Mouse (Mus musculus) intestine, embryonic 15.5 days (tissue): Measurements from ENCODE around the gene Nrm. TPM values are rescaled to one million over a fixed set of nuclear protein-coding genes. Genes with fewer than 3 reads are reported as not detected.

ENCODE experiments used
- ATAC-seq: fragments of 200-750 bp; cut with Nextera tagmentation; 2 replicates; pipeline ENCODE4 v1.8.0; 2017; ENCODE audit warnings: moderate TSS enrichment, moderate library complexity
- H3K27ac ChIP-seq: fragments of 300-500 bp; sonication (generic); 2 replicates; pipeline ENCODE4 v1.5.1; 2015; ENCODE audit warnings: mild to moderate bottlenecking, inconsistent platforms
- H3K27me3 ChIP-seq: fragments of 300-500 bp; sonication (generic); replicated peaks from 2 replicates; pipeline ENCODE4 v1.6.1; 2015; ENCODE audit warnings: inconsistent platforms
- H3K36me3 ChIP-seq: fragments of 300-500 bp; sonication (generic); 2 replicates; pipeline ENCODE4 v1.6.1; 2015; ENCODE audit warnings: inconsistent platforms
- H3K4me1 ChIP-seq: fragments of 300-500 bp; sonication (generic); replicated peaks from 2 replicates; pipeline ENCODE4 v1.6.1; 2015; ENCODE audit warnings: inconsistent platforms
- H3K4me2 ChIP-seq: fragments of 300-500 bp; sonication (generic); replicated peaks from 2 replicates; pipeline ENCODE4 v1.6.1; 2015; ENCODE audit warnings: mild to moderate bottlenecking, inconsistent platforms
- H3K4me3 ChIP-seq: fragments of 300-500 bp; sonication (generic); replicated peaks from 2 replicates; pipeline ENCODE4 v1.5.1; 2015; ENCODE audit warnings: inconsistent platforms
- H3K9ac ChIP-seq: fragments of 300-500 bp; sonication (generic); 2 replicates; pipeline ENCODE4 v1.6.1; 2015; ENCODE audit warnings: inconsistent platforms
- H3K9me3 ChIP-seq: fragments of 300-500 bp; sonication (generic); 2 replicates; pipeline ENCODE4 v1.6.1; 2016; ENCODE audit warnings: inconsistent platforms
- WGBS: fragments of 180-500 bp; shearing (Covaris S2); methylation state at CpG from one replicate; pipeline ENCODE4 v1.1.7; 2015; 5-methylcytosine and 5-hydroxymethylcytosine counted together
- polyA plus RNA-seq: library from polyadenylated mRNA; unstranded; fragments of >200 nt; fragmentation: Nextera tagmentation; extraction: Ambion mirVana; gene quantifications from 2 replicates; pipeline ENCODE4 v1.2.1, GENCODE M21; 2015

Gene Nrm
- polyA plus RNA-seq, 1 experiment from 2014 or later = 48.5 TPM

- no peak for ATAC-seq
- no peak overlapping the region for H3K4me2 ChIP-seq
- no peak overlapping the region for H3K9ac ChIP-seq
- no peaks in the 10 kb centered on the region for H3K27me3 ChIP-seq
- peaks cover 18% of the 10 kb centered on the region for H3K36me3 ChIP-seq
- H3K27ac ChIP-seq = no peak overlapping the region
- WGBS = 88% methylated on average over 9 of the region's 9 CpGs
- H3K4me1 ChIP-seq = no peaks in the 10 kb centered on the region; the same call in 1 of the 2 replicates
- H3K9me3 ChIP-seq = no peaks in the 10 kb centered on the region
- no peak overlapping the region for H3K4me3 ChIP-seq
These were observed 42.3 kb downstream of the Nrm start for GRCm38 (mm10) chr17:35903343-35903991.

- H3K9ac ChIP-seq = no peak overlapping the region; the same call in 1 of the 2 replicates
- peaks cover 5% of the 10 kb centered on the region for H3K4me1 ChIP-seq
- no peak for ATAC-seq
- H3K4me2 ChIP-seq = no peak overlapping the region
- no peak overlapping the region for H3K4me3 ChIP-seq
- H3K27ac ChIP-seq = no peak overlapping the region
- H3K36me3 ChIP-seq = peaks cover 18% of the 10 kb centered on the region
- no peaks in the 10 kb centered on the region for H3K27me3 ChIP-seq
- WGBS = 84% methylated on average over 4 of the region's 4 CpGs
- no peaks in the 10 kb centered on the region for H3K9me3 ChIP-seq
These were observed 42.9 kb downstream of the Nrm start for GRCm38 (mm10) chr17:35903992-35904355.

GRCm38 (mm10) chr17:35905587-35905986 is 44.5 kb downstream of the Nrm start:
- no peak overlapping the region for H3K9ac ChIP-seq
- no peak overlapping the region for H3K4me3 ChIP-seq
- peaks cover 13% of the 10 kb centered on the region for H3K4me1 ChIP-seq
- no peaks in the 10 kb centered on the region for H3K27me3 ChIP-seq
- peaks cover 18% of the 10 kb centered on the region for H3K36me3 ChIP-seq
- no peak overlapping the region for H3K27ac ChIP-seq
- no peak for ATAC-seq
- WGBS = 96% methylated on average over 1 of the region's 1 CpGs
- no peaks in the 10 kb centered on the region for H3K9me3 ChIP-seq
- H3K4me2 ChIP-seq = no peak overlapping the region

- H3K36me3 ChIP-seq = peaks cover 17% of the 10 kb centered on the region
- H3K9me3 ChIP-seq = no peaks in the 10 kb centered on the region
- H3K27me3 ChIP-seq = no peaks in the 10 kb centered on the region
- no peak overlapping the region for H3K27ac ChIP-seq
- peaks cover 13% of the 10 kb centered on the region for H3K4me1 ChIP-seq
- no peak for ATAC-seq
- H3K4me3 ChIP-seq = no peak overlapping the region
- no peak overlapping the region for H3K9ac ChIP-seq
- 72% methylated on average over 2 of the region's 2 CpGs for WGBS
- no peak overlapping the region for H3K4me2 ChIP-seq
These were observed 46.5 kb downstream of the Nrm start for GRCm38 (mm10) chr17:35907609-35908008.

GRCm38 (mm10) chr17:35909186-35909918 is 48.2 kb downstream of the Nrm start:
- H3K9me3 ChIP-seq = no peaks in the 10 kb centered on the region
- H3K9ac ChIP-seq = peak overlapping the region; percentile 66
- peak overlapping the region; percentile 80 for H3K4me2 ChIP-seq
- peak overlapping the region; percentile 60 for H3K27ac ChIP-seq
- peak; percentile 63 for ATAC-seq
- peaks cover 13% of the 10 kb centered on the region for H3K4me1 ChIP-seq
- H3K27me3 ChIP-seq = no peaks in the 10 kb centered on the region
- peaks cover 15% of the 10 kb centered on the region for H3K36me3 ChIP-seq
- peak overlapping the region; percentile 70 for H3K4me3 ChIP-seq
- 16% methylated on average over 20 of the region's 20 CpGs for WGBS

GRCm38 (mm10) chr17:35909919-35910369 is 48.8 kb downstream of the Nrm start, which contains the start of gene Atat1:
Atat1 (minus strand) TSS chr17:35910075.
- Histone ChIP-seq H3K4me3 (peak within 1 kb of the TSS; percentile 70), H3K9ac (peak within 1 kb of the TSS; percentile 66), H3K4me2 (peak within 1 kb of the TSS; percentile 80), H3K9me3 (no peaks in the 10 kb centered on the region), H3K27ac (peak within 1 kb of the TSS; percentile 73), H3K36me3 (peaks cover 12% of the 10 kb centered on the region; the same call in 1 of the 2 replicates), H3K27me3 (no peaks in the 10 kb centered on the region), H3K4me1 (peaks cover 13% of the 10 kb centered on the region)
- 3% methylated on average over 25 of the region's 25 CpGs for WGBS
- peak; percentile 93 for ATAC-seq

- Histone ChIP-seq H3K9me3 (no peaks in the 10 kb centered on the region), H3K9ac (0 out of 2 replicates have a peak overlapping the region, but pooled peaks have one; percentile 56), H3K4me1 (peaks cover 12% of the 10 kb centered on the region), H3K4me3 (peak overlapping the region; percentile 65), H3K36me3 (peaks cover 3% of the 10 kb centered on the region; the same call in 1 of the 2 replicates), H3K4me2 (peak overlapping the region; percentile 66), H3K27me3 (no peaks in the 10 kb centered on the region), H3K27ac (no peak overlapping the region)
- 75% methylated on average over 6 of the region's 6 CpGs for WGBS
- no peak for ATAC-seq
These were observed 53.9 kb downstream of the Nrm start for GRCm38 (mm10) chr17:35914975-35915374.

Other genes starting within 250 kb of the Nrm start
- gene Gm9573, start 234.7 kb upstream of the Nrm start, polyA plus RNA-seq = not detected in 2 replicates
- gene Mucl3, start 217.6 kb upstream of the Nrm start, polyA plus RNA-seq = 0.39 and 0.44 TPM in 2 replicates
- 18.3 and 18.9 TPM in 2 replicates for gene Vars2, start 193.7 kb upstream of the Nrm start, polyA plus RNA-seq
- gene Gtf2h4, start 187.6 kb upstream of the Nrm start, polyA plus RNA-seq = 43.8 TPM in 2 replicates
- gene Ddr1, start 156.7 kb upstream of the Nrm start, polyA plus RNA-seq = 54.0 and 54.2 TPM in 2 replicates
- gene Ier3, start 39.6 kb upstream of the Nrm start, polyA plus RNA-seq = 13.9 and 14.4 TPM in 2 replicates
- gene Flot1, start 38.1 kb upstream of the Nrm start, polyA plus RNA-seq = 49.1 and 49.4 TPM in 2 replicates
- 729 and 776 TPM in 2 replicates for gene Tubb5, start 23.0 kb upstream of the Nrm start, polyA plus RNA-seq
- gene Mdc1, start 19.8 kb upstream of the Nrm start, polyA plus RNA-seq = 14.9 and 16.1 TPM in 2 replicates
- 19.6 TPM in 2 replicates for gene Ppp1r18, start 4.3 kb downstream of the Nrm start, polyA plus RNA-seq
- gene Dhx16, start 18.5 kb downstream of the Nrm start, polyA plus RNA-seq = 43.1 and 44.2 TPM in 2 replicates
- gene 2310061I04Rik, start 36.1 kb downstream of the Nrm start, polyA plus RNA-seq = 25.5 and 31.9 TPM in 2 replicates
- 47.2 and 47.7 TPM in 2 replicates for gene Atat1, start 48.8 kb downstream of the Nrm start, polyA plus RNA-seq
- gene Mrps18b, start 55.1 kb downstream of the Nrm start, polyA plus RNA-seq = 126 and 139 TPM in 2 replicates
- gene Ppp1r10, start 55.1 kb downstream of the Nrm start, polyA plus RNA-seq = 32.4 and 32.9 TPM in 2 replicates
- gene Abcf1, start 108.4 kb downstream of the Nrm start, polyA plus RNA-seq = 91.6 and 99.9 TPM in 2 replicates
- gene Gnl1, start 118.5 kb downstream of the Nrm start, polyA plus RNA-seq = 37.5 and 39.9 TPM in 2 replicates
- 24.5 and 25.7 TPM in 2 replicates for gene Prr3, start 118.9 kb downstream of the Nrm start, polyA plus RNA-seq
- 2.0 and 2.8 TPM in 2 replicates for gene H2-T24, start 159.2 kb downstream of the Nrm start, polyA plus RNA-seq
- 9.3 and 14.2 TPM in 2 replicates for gene H2-T23, start 171.5 kb downstream of the Nrm start, polyA plus RNA-seq
- 13.3 and 13.9 TPM in 2 replicates for gene H2-T22, start 181.4 kb downstream of the Nrm start, polyA plus RNA-seq
- 0.11 and 0.25 TPM in 2 replicates for gene Gm6034, start 181.6 kb downstream of the Nrm start, polyA plus RNA-seq
- 3.3 and 3.5 TPM in 2 replicates for gene Gm11127, start 197.1 kb downstream of the Nrm start, polyA plus RNA-seq